Mouse (Mus musculus): ENCODE results near the gene Tbata. TPM values are rescaled to one million over a fixed set of nuclear protein-coding genes. Genes with fewer than 3 reads are reported as not detected.

Tbata gene
- polyA plus RNA-seq (2012; rRNA removed): not detected in 2 replicates

DNA sequence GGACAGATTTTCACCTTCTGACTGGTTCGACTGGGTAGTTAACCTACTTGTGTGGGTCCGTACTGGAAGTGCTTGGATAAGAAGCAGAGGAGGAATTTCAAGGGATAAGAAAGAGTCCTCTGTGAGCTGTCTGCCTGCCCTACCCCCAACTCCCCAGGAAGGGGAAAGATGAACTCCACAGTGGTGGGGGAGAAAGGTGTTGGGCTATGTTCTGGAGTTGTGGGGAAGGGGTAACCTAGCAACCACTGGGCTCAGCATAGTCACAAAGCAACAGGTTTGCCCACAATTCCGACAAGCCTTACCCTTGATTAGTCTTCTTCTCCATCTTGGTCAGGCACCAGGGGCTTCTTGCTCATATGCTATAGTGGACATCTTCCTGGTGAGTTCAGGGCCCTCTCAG, at the start of gene Tbata:
Tbata (plus strand) TSS at position 301 of the 400 bp plus-strand sequence.

GRCm38 (mm10) chr10:61147157-61148040, 24.4 kb upstream of the Tbata start, which contains the start of gene Sgpl1:
TSS of gene Sgpl1 (minus strand) at chr10:61147703.

Other genes with a start within 250 kb of the Tbata start
- 191 and 213 TPM in 2 replicates for gene Pcbd1, start 82.6 kb upstream of the Tbata start, polyA plus RNA-seq (2012; rRNA removed)
- gene Sgpl1, start 24.3 kb upstream of the Tbata start, polyA plus RNA-seq (2012; rRNA removed): 14.5 and 15.1 TPM in 2 replicates
- 0.70 and 0.85 TPM in 2 replicates for gene Adamts14, start 101.5 kb downstream of the Tbata start, polyA plus RNA-seq (2012; rRNA removed)
- 0.07 and 0.16 TPM in 2 replicates for gene Prf1, start 125.9 kb downstream of the Tbata start, polyA plus RNA-seq (2012; rRNA removed)
- gene Pald1, start 211.6 kb downstream of the Tbata start, polyA plus RNA-seq (2012; rRNA removed): 4.2 and 4.8 TPM in 2 replicates
- gene Nodal, start 246.0 kb downstream of the Tbata start, polyA plus RNA-seq (2012; rRNA removed): 0.18 and 0.23 TPM in 2 replicates